Mouse (Mus musculus): Measurements from ENCODE around the gene Olfr1148. TPM values are rescaled to one million over a fixed set of nuclear protein-coding genes. Genes with fewer than 3 reads are reported as not detected.

Olfr1148 gene
- polyA plus RNA-seq, 2 experiments = not detected

DNA sequence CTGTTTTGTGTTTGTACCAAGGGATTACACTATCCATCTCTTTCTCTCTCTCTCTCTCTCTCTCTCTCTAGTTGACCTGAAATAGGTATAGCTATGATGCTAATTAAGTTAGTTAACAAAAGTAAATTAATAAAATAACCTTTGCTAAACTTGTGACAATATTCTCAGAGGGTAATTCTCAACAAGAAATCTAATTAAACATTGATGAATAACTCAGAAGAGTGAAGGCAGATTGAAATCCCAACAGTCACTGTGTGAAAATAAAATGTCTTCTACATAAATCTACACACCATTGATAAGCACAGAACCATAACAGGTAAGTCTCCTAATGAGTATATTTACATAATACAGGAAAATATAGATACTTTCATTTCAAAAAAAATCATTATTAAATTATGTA is 35.9 kb downstream of the Olfr1148 start, which contains the start of gene Olfr1152:
Gene Olfr1152, plus strand, starts transcription at position 301 of the 400 bp plus-strand sequence.
- no peaks in the 10 kb centered on the region for H3K36me3 ChIP-seq (ENCODE audit: control insufficient read depth, insufficient read depth, low read length)
- no peak within 1 kb of the TSS for H3K4me3 ChIP-seq (replicated peaks; ENCODE audit: low read length)
- no peaks in the 10 kb centered on the region for H3K27me3 ChIP-seq (ENCODE audit: control insufficient read depth, insufficient read depth, low read length)
- H3K9ac ChIP-seq (ENCODE audit: low read depth, low read length, severe bottlenecking) = no peak within 1 kb of the TSS
- TF ChIP-seq POLR2A (IDR thresholded peaks at IDR 0.05; ENCODE audit: borderline replicate concordance, extremely low read depth, insufficient read depth, insufficient read length) = no peak
- DNase-seq (ENCODE audit: low spot score) (no peak), ATAC-seq (ENCODE audit: low FRiP score, low read depth) (no peak)
- H3K4me2 ChIP-seq (replicated peaks; ENCODE audit: low read depth, low read length, severe bottlenecking) = no peak within 1 kb of the TSS
- H3K4me1 ChIP-seq (ENCODE audit: control insufficient read depth, insufficient read depth, low read length) = no peaks in the 10 kb centered on the region
- no peak within 1 kb of the TSS for H3K27ac ChIP-seq (replicated peaks; ENCODE audit: low read depth, low read length)
- H3K9me3 ChIP-seq (ENCODE audit: control insufficient read depth, low read length) = no peaks in the 10 kb centered on the region

Other genes with a start within 250 kb of the Olfr1148 start
- not detected in 2 replicates for gene Olfr1130, start 224.3 kb upstream of the Olfr1148 start, polyA plus RNA-seq (2012; rRNA removed)
- not detected in 2 replicates for gene Olfr1130, start 224.3 kb upstream of the Olfr1148 start, polyA plus RNA-seq (2014; fragmentation: Nextera tagmentation; extraction: Ambion mirVana)
- not detected in 2 replicates for gene Olfr1131, start 203.4 kb upstream of the Olfr1148 start, polyA plus RNA-seq (2012; rRNA removed)
- gene Olfr1131, start 203.4 kb upstream of the Olfr1148 start, polyA plus RNA-seq (2014; fragmentation: Nextera tagmentation; extraction: Ambion mirVana) = not detected in 2 replicates
- gene Olfr1132, start 193.0 kb upstream of the Olfr1148 start, polyA plus RNA-seq (2012; rRNA removed) = not detected in 2 replicates
- not detected in 2 replicates for gene Olfr1132, start 193.0 kb upstream of the Olfr1148 start, polyA plus RNA-seq (2014; fragmentation: Nextera tagmentation; extraction: Ambion mirVana)
- gene Olfr1133, start 183.2 kb upstream of the Olfr1148 start, polyA plus RNA-seq (2012; rRNA removed) = not detected in 2 replicates
- not detected in 2 replicates for gene Olfr1133, start 183.2 kb upstream of the Olfr1148 start, polyA plus RNA-seq (2014; fragmentation: Nextera tagmentation; extraction: Ambion mirVana)
- not detected in 2 replicates for gene Olfr1134, start 172.1 kb upstream of the Olfr1148 start, polyA plus RNA-seq (2012; rRNA removed)
- not detected in 2 replicates for gene Olfr1134, start 172.1 kb upstream of the Olfr1148 start, polyA plus RNA-seq (2014; fragmentation: Nextera tagmentation; extraction: Ambion mirVana)
- not detected in 2 replicates for gene Olfr1135, start 156.9 kb upstream of the Olfr1148 start, polyA plus RNA-seq (2012; rRNA removed)
- gene Olfr1135, start 156.9 kb upstream of the Olfr1148 start, polyA plus RNA-seq (2014; fragmentation: Nextera tagmentation; extraction: Ambion mirVana) = not detected in 2 replicates
- gene Olfr1136, start 136.6 kb upstream of the Olfr1148 start, polyA plus RNA-seq (2012; rRNA removed) = not detected in 2 replicates
- not detected in 2 replicates for gene Olfr1136, start 136.6 kb upstream of the Olfr1148 start, polyA plus RNA-seq (2014; fragmentation: Nextera tagmentation; extraction: Ambion mirVana)
- gene Olfr1137, start 117.4 kb upstream of the Olfr1148 start, polyA plus RNA-seq (2012; rRNA removed) = not detected in 2 replicates
- gene Olfr1137, start 117.4 kb upstream of the Olfr1148 start, polyA plus RNA-seq (2014; fragmentation: Nextera tagmentation; extraction: Ambion mirVana) = not detected in 2 replicates
- gene Olfr1138, start 90.6 kb upstream of the Olfr1148 start, polyA plus RNA-seq (2012; rRNA removed) = not detected in 2 replicates
- gene Olfr1138, start 90.6 kb upstream of the Olfr1148 start, polyA plus RNA-seq (2014; fragmentation: Nextera tagmentation; extraction: Ambion mirVana) = not detected in 2 replicates
- gene Olfr1140, start 86.8 kb upstream of the Olfr1148 start, polyA plus RNA-seq (2012; rRNA removed) = not detected in 2 replicates
- gene Olfr1140, start 86.8 kb upstream of the Olfr1148 start, polyA plus RNA-seq (2014; fragmentation: Nextera tagmentation; extraction: Ambion mirVana) = not detected in 2 replicates
- not detected in 2 replicates for gene Olfr1141, start 76.5 kb upstream of the Olfr1148 start, polyA plus RNA-seq (2012; rRNA removed)
- gene Olfr1141, start 76.5 kb upstream of the Olfr1148 start, polyA plus RNA-seq (2014; fragmentation: Nextera tagmentation; extraction: Ambion mirVana) = not detected in 2 replicates
- gene Olfr152, start 51.0 kb upstream of the Olfr1148 start, polyA plus RNA-seq (2012; rRNA removed) = not detected in 2 replicates
- not detected in 2 replicates for gene Olfr152, start 51.0 kb upstream of the Olfr1148 start, polyA plus RNA-seq (2014; fragmentation: Nextera tagmentation; extraction: Ambion mirVana)
- not detected in 2 replicates for gene Olfr1143, start 29.9 kb upstream of the Olfr1148 start, polyA plus RNA-seq (2012; rRNA removed)
- not detected in 2 replicates for gene Olfr1143, start 29.9 kb upstream of the Olfr1148 start, polyA plus RNA-seq (2014; fragmentation: Nextera tagmentation; extraction: Ambion mirVana)
- not detected in 2 replicates for gene Olfr1145, start 20.7 kb upstream of the Olfr1148 start, polyA plus RNA-seq (2012; rRNA removed)
- gene Olfr1145, start 20.7 kb upstream of the Olfr1148 start, polyA plus RNA-seq (2014; fragmentation: Nextera tagmentation; extraction: Ambion mirVana) = not detected in 2 replicates
- gene Olfr1150-ps1, start 13.5 kb downstream of the Olfr1148 start, polyA plus RNA-seq (2012; rRNA removed) = not detected in 2 replicates
- gene Olfr1150-ps1, start 13.5 kb downstream of the Olfr1148 start, polyA plus RNA-seq (2014; fragmentation: Nextera tagmentation; extraction: Ambion mirVana) = not detected in 2 replicates
- gene Olfr1151, start 25.3 kb downstream of the Olfr1148 start, polyA plus RNA-seq (2012; rRNA removed) = not detected in 2 replicates
- not detected in 2 replicates for gene Olfr1151, start 25.3 kb downstream of the Olfr1148 start, polyA plus RNA-seq (2014; fragmentation: Nextera tagmentation; extraction: Ambion mirVana)
- not detected in 2 replicates for gene Olfr1152, start 36.0 kb downstream of the Olfr1148 start, polyA plus RNA-seq (2012; rRNA removed)
- gene Olfr1152, start 36.0 kb downstream of the Olfr1148 start, polyA plus RNA-seq (2014; fragmentation: Nextera tagmentation; extraction: Ambion mirVana) = not detected in 2 replicates
- not detected in 2 replicates for gene Olfr1153, start 64.4 kb downstream of the Olfr1148 start, polyA plus RNA-seq (2012; rRNA removed)
- gene Olfr1153, start 64.4 kb downstream of the Olfr1148 start, polyA plus RNA-seq (2014; fragmentation: Nextera tagmentation; extraction: Ambion mirVana) = not detected in 2 replicates
- gene Olfr1154, start 74.6 kb downstream of the Olfr1148 start, polyA plus RNA-seq (2012; rRNA removed) = not detected in 2 replicates
- not detected in 2 replicates for gene Olfr1154, start 74.6 kb downstream of the Olfr1148 start, polyA plus RNA-seq (2014; fragmentation: Nextera tagmentation; extraction: Ambion mirVana)
- not detected in 2 replicates for gene Olfr1155, start 114.6 kb downstream of the Olfr1148 start, polyA plus RNA-seq (2012; rRNA removed)
- not detected in 2 replicates for gene Olfr1155, start 114.6 kb downstream of the Olfr1148 start, polyA plus RNA-seq (2014; fragmentation: Nextera tagmentation; extraction: Ambion mirVana)
- gene Olfr1156, start 122.6 kb downstream of the Olfr1148 start, polyA plus RNA-seq (2012; rRNA removed) = not detected in 2 replicates
- gene Olfr1156, start 122.6 kb downstream of the Olfr1148 start, polyA plus RNA-seq (2014; fragmentation: Nextera tagmentation; extraction: Ambion mirVana) = not detected in 2 replicates
- not detected in 2 replicates for gene Olfr1157, start 137.8 kb downstream of the Olfr1148 start, polyA plus RNA-seq (2012; rRNA removed)
- gene Olfr1157, start 137.8 kb downstream of the Olfr1148 start, polyA plus RNA-seq (2014; fragmentation: Nextera tagmentation; extraction: Ambion mirVana) = not detected in 2 replicates
- gene Olfr74, start 144.1 kb downstream of the Olfr1148 start, polyA plus RNA-seq (2012; rRNA removed) = not detected in 2 replicates
- not detected in 2 replicates for gene Olfr74, start 144.1 kb downstream of the Olfr1148 start, polyA plus RNA-seq (2014; fragmentation: Nextera tagmentation; extraction: Ambion mirVana)
- not detected in 2 replicates for gene Olfr1158, start 159.6 kb downstream of the Olfr1148 start, polyA plus RNA-seq (2012; rRNA removed)
- not detected in 2 replicates for gene Olfr1158, start 159.6 kb downstream of the Olfr1148 start, polyA plus RNA-seq (2014; fragmentation: Nextera tagmentation; extraction: Ambion mirVana)
- not detected in 2 replicates for gene Olfr1160, start 177.7 kb downstream of the Olfr1148 start, polyA plus RNA-seq (2012; rRNA removed)
- not detected in 2 replicates for gene Olfr1160, start 177.7 kb downstream of the Olfr1148 start, polyA plus RNA-seq (2014; fragmentation: Nextera tagmentation; extraction: Ambion mirVana)
- not detected in 2 replicates for gene Olfr1161, start 192.2 kb downstream of the Olfr1148 start, polyA plus RNA-seq (2012; rRNA removed)
- not detected in 2 replicates for gene Olfr1161, start 192.2 kb downstream of the Olfr1148 start, polyA plus RNA-seq (2014; fragmentation: Nextera tagmentation; extraction: Ambion mirVana)
- not detected in 2 replicates for gene Olfr73, start 207.2 kb downstream of the Olfr1148 start, polyA plus RNA-seq (2012; rRNA removed)
- gene Olfr73, start 207.2 kb downstream of the Olfr1148 start, polyA plus RNA-seq (2014; fragmentation: Nextera tagmentation; extraction: Ambion mirVana) = not detected in 2 replicates
- gene Olfr1162, start 220.6 kb downstream of the Olfr1148 start, polyA plus RNA-seq (2012; rRNA removed) = not detected in 2 replicates
- gene Olfr1162, start 220.6 kb downstream of the Olfr1148 start, polyA plus RNA-seq (2014; fragmentation: Nextera tagmentation; extraction: Ambion mirVana) = not detected in 2 replicates
- gene Olfr1163, start 241.3 kb downstream of the Olfr1148 start, polyA plus RNA-seq (2012; rRNA removed) = not detected in 2 replicates
- gene Olfr1163, start 241.3 kb downstream of the Olfr1148 start, polyA plus RNA-seq (2014; fragmentation: Nextera tagmentation; extraction: Ambion mirVana) = not detected in 2 replicates